Mouse (Mus musculus) heart, adult 2 months (tissue): ENCODE results near the gene Efnb3. TPM values are rescaled to one million over a fixed set of nuclear protein-coding genes. Genes with fewer than 3 reads are reported as not detected.
A peak's percentile ranks its signal among the peaks of the same experiment; 100 is the strongest.

Experiments used
- DNase-seq, 2 experiments: peaks; one replicate each; pipeline ENCODE4 v3.0.0; 2021
- H3K27ac ChIP-seq: fragments of 200-600 bp; 2 replicates; pipeline ENCODE4 v1.8.1; 2022
- H3K27me3 ChIP-seq: fragments of 200-500 bp; 2 replicates; pipeline ENCODE4 v1.6.1; 2012; ENCODE audit warnings: mild to moderate bottlenecking, low read length, inconsistent platforms, mixed read lengths; ENCODE audit not compliant: control insufficient read depth, insufficient read depth
- H3K36me3 ChIP-seq: fragments of 200-500 bp; 2 replicates; pipeline ENCODE4 v1.6.1; 2012; ENCODE audit warnings: low read length, inconsistent platforms; ENCODE audit not compliant: control insufficient read depth, insufficient read depth
- H3K4me1 ChIP-seq: fragments of 200-500 bp; 2 replicates; pipeline ENCODE4 v1.6.1; 2011; ENCODE audit warnings: low read length; ENCODE audit not compliant: control insufficient read depth, insufficient read depth
- H3K4me3 ChIP-seq: fragments of 200-600 bp; 2 replicates; pipeline ENCODE4 v1.8.1; 2022
- H3K79me2 ChIP-seq: fragments of 200-500 bp; replicated peaks from 2 replicates; pipeline ENCODE4 v1.6.1; 2012; ENCODE audit warnings: mild to moderate bottlenecking, inconsistent platforms, low read length, moderate library complexity, mixed read lengths; ENCODE audit not compliant: control insufficient read depth, insufficient read depth
- H3K9ac ChIP-seq: fragments of 200-500 bp; 2 replicates; pipeline ENCODE4 v1.6.1; 2012; ENCODE audit warnings: low read depth, mild to moderate bottlenecking, control low read depth, inconsistent platforms, low read length, mixed read lengths
- CTCF ChIP-seq: fragments of 200-600 bp; IDR thresholded peaks from 2 replicates; pipeline ENCODE4 v1.8.1; 2022; ENCODE audit warnings: antibody characterized with exemption, mild to moderate bottlenecking, moderate library complexity
- EP300 ChIP-seq: fragments of 200-500 bp; IDR thresholded peaks from 2 replicates; pipeline ENCODE4 v1.6.1; 2011; ENCODE audit warnings: low read depth, low read length, control low read depth; ENCODE audit not compliant: insufficient read depth
- POLR2A ChIP-seq: fragments of 200-500 bp; IDR thresholded peaks from 2 replicates; pipeline ENCODE4 v1.6.1; 2011; ENCODE audit warnings: mild to moderate bottlenecking, low read depth, low read length, control low read depth; ENCODE audit not compliant: insufficient read depth
- WGBS: fragments of 180-500 bp; shearing (Covaris S2); methylation state at CpG from one replicate; pipeline ENCODE4 v1.1.7; 2018; 5-methylcytosine and 5-hydroxymethylcytosine counted together
- intact Hi-C: fragments of 180-260 bp; cut with DNase I; formaldehyde crosslinking; loops from one replicate; pipeline ENCODE4 v1.15.1; 2025
- polyA plus RNA-seq: library from polyadenylated mRNA; depleted of rRNA; stranded (reverse); fragments of >200 nt; gene quantifications from 2 replicates; pipeline ENCODE4 v1.2.3, GENCODE M21; 2012
- total RNA-seq, 2 experiments: library from RNA; stranded (reverse); gene quantifications; 2 replicates each; pipeline ENCODE4 v1.2.3; 2021

Efnb3 gene
- total and polyA plus RNA-seq, 3 experiments = 57.4 to 106 (median 89.2) TPM

- H3K9ac ChIP-seq = no peak overlapping the region
- H3K4me3 ChIP-seq = no peak overlapping the region
- DNase-seq = no peak
- no peaks in the 10 kb centered on the region for H3K27me3 ChIP-seq
- H3K79me2 ChIP-seq = no peaks in the 10 kb centered on the region; the same call in 1 of the 2 replicates
- WGBS = 60% methylated on average over 7 of the region's 7 CpGs
- intact Hi-C loops = no loop called here
- H3K4me1 ChIP-seq = peaks cover 4% of the 10 kb centered on the region
- H3K36me3 ChIP-seq = no peaks in the 10 kb centered on the region
- TF ChIP-seq EP300 (no peak), CTCF (no peak), POLR2A (no peak)
- no peak overlapping the region for H3K27ac ChIP-seq
Observed at GRCm38 (mm10) chr11:69585718-69586325, 25.8 kb upstream of the Efnb3 start.

- TF ChIP-seq POLR2A = no peak
- 92% methylated on average over 13 of the region's 13 CpGs for WGBS
- Histone ChIP-seq H3K9ac (no peak overlapping the region), H3K79me2 (no peaks in the 10 kb centered on the region; the same call in 1 of the 2 replicates), H3K4me1 (peaks cover 4% of the 10 kb centered on the region), H3K27me3 (no peaks in the 10 kb centered on the region), H3K4me3 (no peak overlapping the region), H3K27ac (no peak overlapping the region), H3K36me3 (no peaks in the 10 kb centered on the region)
- no peak for DNase-seq
- intact Hi-C loops = loop anchor here (5.0 kb wide), 1 partner anchor 97 kb away; the partner anchor contains the start of gene Senp3
Observed at GRCm38 (mm10) chr11:69584937-69585336, 24.9 kb upstream of the Efnb3 start.

- H3K79me2 ChIP-seq = no peaks in the 10 kb centered on the region; the same call in 1 of the 2 replicates
- no peaks in the 10 kb centered on the region for H3K36me3 ChIP-seq
- no peak overlapping the region for H3K4me3 ChIP-seq
- DNase-seq = no peak
- H3K9ac ChIP-seq = no peak overlapping the region
- no peak overlapping the region for H3K27ac ChIP-seq
- H3K4me1 ChIP-seq = peaks cover 4% of the 10 kb centered on the region
- intact Hi-C loops = loop anchor here (5.0 kb wide), 1 partner anchor 98 kb away; the partner anchor contains the start of gene Senp3
- 79% methylated on average over 7 of the region's 7 CpGs for WGBS
- no peaks in the 10 kb centered on the region for H3K27me3 ChIP-seq
- TF ChIP-seq POLR2A (no peak), EP300 (no peak), CTCF (no peak)
Observed at GRCm38 (mm10) chr11:69584008-69584407, 24.0 kb upstream of the Efnb3 start.

- intact Hi-C loops = loop anchor here (5.0 kb wide), 1 partner anchor 100 kb away; the partner anchor contains the start of gene Senp3
- 54% methylated on average over 9 of the region's 9 CpGs for WGBS
- H3K36me3 ChIP-seq = no peaks in the 10 kb centered on the region
- no peak overlapping the region for H3K9ac ChIP-seq
- H3K27me3 ChIP-seq = no peaks in the 10 kb centered on the region
- H3K79me2 ChIP-seq = no peaks in the 10 kb centered on the region; the same call in 1 of the 2 replicates
- DNase-seq = no peak
- peaks cover 5% of the 10 kb centered on the region for H3K4me1 ChIP-seq
- no peak overlapping the region for H3K27ac ChIP-seq
- no peak for TF ChIP-seq EP300
- no peak for TF ChIP-seq CTCF
- TF ChIP-seq POLR2A = no peak
- H3K4me3 ChIP-seq = peak overlapping the region; percentile 91
Observed at GRCm38 (mm10) chr11:69582230-69582805, 22.3 kb upstream of the Efnb3 start.

- TF ChIP-seq EP300 (no peak), POLR2A (no peak), CTCF (no peak)
- Histone ChIP-seq H3K27me3 (no peaks in the 10 kb centered on the region), H3K4me3 (peak overlapping the region; percentile 91), H3K79me2 (no peaks in the 10 kb centered on the region; the same call in 1 of the 2 replicates), H3K4me1 (peaks cover 5% of the 10 kb centered on the region), H3K9ac (peak overlapping the region; percentile 53), H3K36me3 (no peaks in the 10 kb centered on the region), H3K27ac (peak overlapping the region; percentile 89)
- DNase-seq = no peak
- intact Hi-C loops = loop anchor here (1.0 to 5.0 kb wide), 2 partner anchors 21 to 100 kb away; partner anchors contain the start of gene Senp3
- under 1% methylated on average over 8 of the region's 8 CpGs for WGBS
Observed at GRCm38 (mm10) chr11:69581814-69582213, 21.8 kb upstream of the Efnb3 start.
